Mouse (Mus musculus): ENCODE results near the gene Tsks. TPM values are rescaled to one million over a fixed set of nuclear protein-coding genes. Genes with fewer than 3 reads are reported as not detected.
A peak's percentile ranks its signal among the peaks of the same experiment; 100 is the strongest.

Gene Tsks
- polyA plus RNA-seq, 1 experiment from 2014 or later = 0.14 TPM

- peaks cover 42% of the 10 kb centered on the region for H3K36me3 ChIP-seq
- 78% methylated on average over 7 of the region's 7 CpGs for WGBS
These were observed 23.0 kb downstream of the Tsks start for GRCm38 (mm10) chr7:44965975-44966374.

GRCm38 (mm10) chr7:44966638-44967037 lies 23.6 kb downstream of the Tsks start:
- Histone ChIP-seq H3K27me3 (no peaks in the 10 kb centered on the region), H3K4me3 (replicated peaks) (no peak overlapping the region), H3K27ac (no peak overlapping the region), H3K9ac (no peak overlapping the region), H3K36me3 (peaks cover 35% of the 10 kb centered on the region), H3K4me1 (peaks cover 14% of the 10 kb centered on the region), H3K9me3 (replicated peaks) (no peaks in the 10 kb centered on the region), H3K4me2 (no peak overlapping the region)
- ATAC-seq (replicated peaks; ENCODE audit: low FRiP score) = no peak
- WGBS = 68% methylated on average over 15 of the region's 15 CpGs

More at GRCm38 (mm10) chr7:44965975-44966374, 23.0 kb downstream of the Tsks start:
- peaks cover 9% of the 10 kb centered on the region for H3K4me1 ChIP-seq
- no peak overlapping the region for H3K4me2 ChIP-seq
- H3K9ac ChIP-seq = no peak overlapping the region
- H3K27me3 ChIP-seq = no peaks in the 10 kb centered on the region
- ATAC-seq (replicated peaks; ENCODE audit: low FRiP score) = no peak
- no peak overlapping the region for H3K27ac ChIP-seq
- H3K4me3 ChIP-seq (replicated peaks) = no peak overlapping the region
- no peaks in the 10 kb centered on the region for H3K9me3 ChIP-seq (replicated peaks)

GRCm38 (mm10) chr7:44970231-44970691 lies 27.3 kb downstream of the Tsks start:
- H3K36me3 ChIP-seq = peaks cover 11% of the 10 kb centered on the region
- peak overlapping the region; percentile 84 for H3K4me2 ChIP-seq
- peaks cover 36% of the 10 kb centered on the region for H3K4me1 ChIP-seq
- H3K9me3 ChIP-seq (replicated peaks) = no peaks in the 10 kb centered on the region
- H3K9ac ChIP-seq = peak overlapping the region; percentile 58
- under 1% methylated on average over 36 of the region's 36 CpGs for WGBS
- no peaks in the 10 kb centered on the region for H3K27me3 ChIP-seq
- H3K4me3 ChIP-seq (replicated peaks) = peak overlapping the region; percentile 67
- peak overlapping the region; percentile 95 for H3K27ac ChIP-seq
- ATAC-seq (replicated peaks; ENCODE audit: low FRiP score) = peak; percentile 97

- 66% methylated on average over 7 of the region's 7 CpGs for WGBS
- H3K9ac ChIP-seq = peak overlapping the region; percentile 58
These were observed 28.1 kb downstream of the Tsks start for GRCm38 (mm10) chr7:44971142-44971541.

GRCm38 (mm10) chr7:44973415-44974130 lies 30.6 kb downstream of the Tsks start:
- H3K36me3 ChIP-seq = peaks cover 35% of the 10 kb centered on the region
- WGBS = 41% methylated on average over 14 of the region's 14 CpGs
- no peaks in the 10 kb centered on the region for H3K27me3 ChIP-seq
- H3K9me3 ChIP-seq (replicated peaks) = no peaks in the 10 kb centered on the region
- H3K4me2 ChIP-seq = peak overlapping the region; percentile 85
- peak overlapping the region; percentile 56 for H3K4me3 ChIP-seq (replicated peaks)
- H3K4me1 ChIP-seq = peaks cover 38% of the 10 kb centered on the region
- no peak for ATAC-seq (replicated peaks; ENCODE audit: low FRiP score)
- peak overlapping the region; percentile 52 for H3K9ac ChIP-seq
- peak overlapping the region; percentile 91 for H3K27ac ChIP-seq

More at GRCm38 (mm10) chr7:44971142-44971541, 28.1 kb downstream of the Tsks start:
- H3K27me3 ChIP-seq = no peaks in the 10 kb centered on the region
- peak overlapping the region; percentile 84 for H3K4me2 ChIP-seq
- peaks cover 17% of the 10 kb centered on the region for H3K36me3 ChIP-seq
- no peak for ATAC-seq (replicated peaks; ENCODE audit: low FRiP score)
- H3K27ac ChIP-seq = no peak overlapping the region
- peak overlapping the region; percentile 67 for H3K4me3 ChIP-seq (replicated peaks)
- H3K4me1 ChIP-seq = peaks cover 38% of the 10 kb centered on the region
- no peaks in the 10 kb centered on the region for H3K9me3 ChIP-seq (replicated peaks)

GRCm38 (mm10) chr7:44974383-44975116 lies 31.5 kb downstream of the Tsks start, which contains the start of gene Cpt1c:
TSS of gene Cpt1c (minus strand) at chr7:44974851.
- Histone ChIP-seq H3K9me3 (replicated peaks) (no peaks in the 10 kb centered on the region), H3K4me2 (peak within 1 kb of the TSS; percentile 85), H3K9ac (peak within 1 kb of the TSS; percentile 52), H3K27me3 (no peaks in the 10 kb centered on the region), H3K4me1 (peaks cover 36% of the 10 kb centered on the region), H3K27ac (peak within 1 kb of the TSS; percentile 91), H3K36me3 (peaks cover 45% of the 10 kb centered on the region), H3K4me3 (replicated peaks) (peak within 1 kb of the TSS; percentile 56)
- ATAC-seq (replicated peaks; ENCODE audit: low FRiP score) = no peak
- WGBS = under 1% methylated on average over 22 of the region's 22 CpGs

- H3K4me1 ChIP-seq = peaks cover 32% of the 10 kb centered on the region
- H3K4me2 ChIP-seq = peak overlapping the region; percentile 85
- no peaks in the 10 kb centered on the region for H3K9me3 ChIP-seq (replicated peaks)
- peaks cover 50% of the 10 kb centered on the region for H3K36me3 ChIP-seq
- no peaks in the 10 kb centered on the region for H3K27me3 ChIP-seq
- WGBS = 23% methylated on average over 6 of the region's 6 CpGs
- H3K9ac ChIP-seq = peak overlapping the region; percentile 2; the same call in 1 of the 2 replicates
- peak overlapping the region; percentile 71 for H3K27ac ChIP-seq
- H3K4me3 ChIP-seq (replicated peaks) = peak overlapping the region; percentile 56; the same call in 1 of the 2 replicates
- no peak for ATAC-seq (replicated peaks; ENCODE audit: low FRiP score)
These were observed 32.1 kb downstream of the Tsks start for GRCm38 (mm10) chr7:44975117-44975419.

- peaks cover 22% of the 10 kb centered on the region for H3K4me1 ChIP-seq
- no peak overlapping the region for H3K27ac ChIP-seq
- no peak for ATAC-seq (replicated peaks; ENCODE audit: low FRiP score)
- H3K9ac ChIP-seq = no peak overlapping the region
- H3K36me3 ChIP-seq = peaks cover 81% of the 10 kb centered on the region
- no peak overlapping the region for H3K4me3 ChIP-seq (replicated peaks)
- H3K4me2 ChIP-seq = no peak overlapping the region
- H3K9me3 ChIP-seq (replicated peaks) = no peaks in the 10 kb centered on the region
- WGBS = 85% methylated on average over 3 of the region's 3 CpGs
- no peaks in the 10 kb centered on the region for H3K27me3 ChIP-seq
These were observed 35.3 kb downstream of the Tsks start for GRCm38 (mm10) chr7:44978300-44978699.

GRCm38 (mm10) chr7:44981539-44981938 lies 38.5 kb downstream of the Tsks start:
- no peak for ATAC-seq (replicated peaks; ENCODE audit: low FRiP score)
- 95% methylated on average over 8 of the region's 8 CpGs for WGBS
- H3K36me3 ChIP-seq = peaks cover 72% of the 10 kb centered on the region
- no peaks in the 10 kb centered on the region for H3K27me3 ChIP-seq
- no peaks in the 10 kb centered on the region for H3K9me3 ChIP-seq (replicated peaks)
- no peak overlapping the region for H3K9ac ChIP-seq
- no peak overlapping the region for H3K4me2 ChIP-seq
- no peak overlapping the region for H3K27ac ChIP-seq
- peaks cover 24% of the 10 kb centered on the region for H3K4me1 ChIP-seq
- no peak overlapping the region for H3K4me3 ChIP-seq (replicated peaks)

GRCm38 (mm10) chr7:44983085-44983484 lies 40.1 kb downstream of the Tsks start:
- 0 out of 2 replicates have a peak overlapping the region, but pooled peaks have one; percentile 8 for H3K4me3 ChIP-seq (replicated peaks)
- H3K4me2 ChIP-seq = peak overlapping the region; percentile 67; the same call in 1 of the 2 replicates
- H3K9me3 ChIP-seq (replicated peaks) = no peaks in the 10 kb centered on the region
- no peak overlapping the region for H3K9ac ChIP-seq
- H3K27me3 ChIP-seq = no peaks in the 10 kb centered on the region
- 38% methylated on average over 6 of the region's 6 CpGs for WGBS
- peaks cover 57% of the 10 kb centered on the region for H3K36me3 ChIP-seq
- peaks cover 31% of the 10 kb centered on the region for H3K4me1 ChIP-seq
- peak overlapping the region; percentile 97 for H3K27ac ChIP-seq
- no peak for ATAC-seq (replicated peaks; ENCODE audit: low FRiP score)

- H3K27ac ChIP-seq = peak overlapping the region; percentile 97
- peaks cover 40% of the 10 kb centered on the region for H3K4me1 ChIP-seq
- H3K36me3 ChIP-seq = peaks cover 48% of the 10 kb centered on the region
- no peaks in the 10 kb centered on the region for H3K9me3 ChIP-seq (replicated peaks)
- peak overlapping the region; percentile 97; the same call in 1 of the 2 replicates for H3K9ac ChIP-seq
- H3K27me3 ChIP-seq = no peaks in the 10 kb centered on the region
- 61% methylated on average over 7 of the region's 7 CpGs for WGBS
- H3K4me2 ChIP-seq = peak overlapping the region; percentile 67
- ATAC-seq (replicated peaks; ENCODE audit: low FRiP score) = no peak
- H3K4me3 ChIP-seq (replicated peaks) = peak overlapping the region; percentile 97
These were observed 41.2 kb downstream of the Tsks start for GRCm38 (mm10) chr7:44983944-44984832.

Data from kidney, embryonic 15.5 days (tissue).